In the genomic region with DNA sequence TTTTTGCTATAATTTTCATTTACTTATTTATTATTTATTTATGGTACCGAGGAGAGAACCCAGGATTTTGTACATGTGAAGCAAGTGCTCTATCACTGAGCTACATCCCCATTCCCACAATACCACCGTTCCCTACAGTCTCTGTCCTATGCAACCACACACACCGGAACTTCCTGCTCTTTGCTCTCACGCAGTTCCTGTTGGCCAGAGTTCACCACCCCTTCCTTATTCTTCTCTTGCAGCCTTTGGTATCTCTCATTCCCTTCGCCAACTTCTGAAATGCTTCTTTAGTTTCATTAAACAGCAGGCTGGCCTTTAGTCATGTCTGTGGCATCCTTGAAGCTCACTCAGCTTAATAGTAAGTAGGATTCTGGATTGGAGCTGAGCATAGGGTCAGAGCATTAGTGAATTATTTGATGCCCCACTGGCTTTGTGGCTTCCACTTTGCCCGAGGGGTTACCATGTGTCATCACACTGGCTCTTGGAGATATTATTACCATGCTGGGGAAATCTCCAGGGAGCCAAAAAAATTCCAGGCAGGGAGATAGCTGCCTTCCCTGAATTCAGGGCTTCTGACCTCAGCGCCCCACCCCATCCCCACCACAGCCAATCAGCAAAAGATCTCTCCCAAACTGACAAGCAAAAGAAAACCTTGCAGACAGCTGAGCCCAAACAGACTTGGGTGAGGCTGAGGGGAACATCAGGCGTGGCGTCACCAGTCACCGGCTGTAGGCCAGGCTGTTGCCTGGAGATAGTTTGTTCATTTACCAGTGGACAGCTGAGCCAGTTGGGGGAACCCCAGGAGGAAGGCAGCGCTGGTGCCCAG, we compare ENCODE assay signal across 7 mouse cellular contexts. TPM values are rescaled to one million over a fixed set of nuclear protein-coding genes. Genes with fewer than 3 reads are reported as not detected.
DNase-seq lines count a peak whose midpoint lies in the region; ATAC-seq lines count a peak whose summit lies in the region.

No protein-coding gene starts in this region.

- WGBS in liver, embryonic 15.5 days (ENCODE audit: insufficient replicate concordance) = 32% methylated on average over 11 of the region's 11 CpGs

- no peak for ATAC-seq in liver, embryonic 15.5 days (ENCODE audit: insufficient read depth)
- ATAC-seq in erythroid progenitor cell, adult 5-6 weeks (replicated peaks; ENCODE audit: low FRiP score, poor library complexity, severe bottlenecking) = no peak

- H3K27me3 ChIP-seq in liver, embryonic 15.5 days = peaks cover 4% of the 10 kb centered on the region; the same call in 1 of the 2 replicates

- no peak overlapping the region for H3K27ac ChIP-seq in liver, embryonic 15.5 days (replicated peaks)

- DNase-seq in urinary bladder, postnatal 25 days (ENCODE audit: low spot score) = peak; percentile 38
- DNase-seq in urinary bladder, adult 2 months (ENCODE audit: low spot score) = no peak
- peak; percentile 97 for DNase-seq in heart, adult 11 months
- no peak for DNase-seq in thymus, postnatal 10 days (ENCODE audit: low spot score in 2 of 2)
- DNase-seq in cerebellum, adult 18-20 months = no peak

- peaks cover 7% of the 10 kb centered on the region; the same call in 1 of the 2 replicates for H3K4me1 ChIP-seq in liver, embryonic 15.5 days (replicated peaks)

- no peak overlapping the region for H3K4me3 ChIP-seq in liver, embryonic 15.5 days (replicated peaks)

- no peak overlapping the region for H3K9ac ChIP-seq in liver, embryonic 15.5 days

- H3K4me2 ChIP-seq in liver, embryonic 15.5 days = 0 out of 2 replicates have a peak overlapping the region, but pooled peaks have one; percentile 7

- H3K9me3 ChIP-seq in liver, embryonic 15.5 days (replicated peaks) = no peaks in the 10 kb centered on the region

- no peaks in the 10 kb centered on the region for H3K36me3 ChIP-seq in liver, embryonic 15.5 days (replicated peaks)

RNA-seq across cellular contexts. Expression of a gene that starts 23.8 kb away (rescaled TPM):
- polyA plus RNA-seq in urinary bladder, adult 2 months (2012; rRNA removed) = 28.5 and 37.0 TPM in 2 replicates
- polyA plus RNA-seq in liver, embryonic 15.5 days (2015; fragmentation: Nextera tagmentation; extraction: Ambion mirVana) = 1.5 and 1.7 TPM in 2 replicates
- 25.2 and 32.7 TPM in 2 replicates for total RNA-seq in erythroid progenitor cell, adult 5-6 weeks (2015; ENCODE audit: low replicate concordance)
- 14.2 and 21.3 TPM in 2 replicates for total RNA-seq in erythroid progenitor cell, adult 5-6 weeks (2017; ENCODE audit: low replicate concordance)

Comparison
In these comparisons a context has a peak if more than half of its experiments do, and no peak if none do; other contexts are left out.
1. DNase-seq: peak in urinary bladder, postnatal 25 days (single experiment) and heart, adult 11 months (single experiment); none in urinary bladder, adult 2 months (single experiment), thymus, postnatal 10 days (0 of 2) and cerebellum, adult 18-20 months (0 of 2).
2. RNA of a gene that starts 23.8 kb away (polyA plus RNA-seq): 28.5 to 37.0 TPM in urinary bladder, adult 2 months; 1.5 to 1.7 TPM in liver, embryonic 15.5 days; every median in the first group is over 10 times any median in the second.